Mouse (Mus musculus): ENCODE data around the gene Rab11fip5. TPM values are rescaled to one million over a fixed set of nuclear protein-coding genes. Genes with fewer than 3 reads are reported as not detected.

Gene Rab11fip5
- total and polyA plus RNA-seq, 2 experiments from 2014 or later = 26.7 to 66.5 TPM

- no peak for TF ChIP-seq CTCF (IDR thresholded peaks at IDR 0.05; ENCODE audit: low read depth)
- Histone ChIP-seq H3K4me1 (ENCODE audit: insufficient read depth, low read length) (no peaks in the 10 kb centered on the region), H3K4me2 (ENCODE audit: low read depth, low read length) (no peak overlapping the region), H3K27ac (no peak overlapping the region), H3K9ac (replicated peaks; ENCODE audit: low read length) (no peak overlapping the region), H3K36me3 (ENCODE audit: insufficient read depth, low read length) (no peaks in the 10 kb centered on the region), H3K27me3 (ENCODE audit: insufficient read depth, low read length) (no peaks in the 10 kb centered on the region), H3K4me3 (ENCODE audit: low read length) (no peak overlapping the region), H3K9me3 (ENCODE audit: low read length) (no peaks in the 10 kb centered on the region)
- DNase-seq (ENCODE audit: low spot score) (no peak), ATAC-seq (no peak)
- WGBS = 89% methylated on average over 5 of the region's 5 CpGs
Measured at GRCm38 (mm10) chr6:85363231-85363905, 11.1 kb downstream of the Rab11fip5 start.

GRCm38 (mm10) chr6:85362610-85363009, 11.8 kb downstream of the Rab11fip5 start:
- no peak for TF ChIP-seq CTCF (IDR thresholded peaks at IDR 0.05; ENCODE audit: low read depth)
- H3K4me3 ChIP-seq (ENCODE audit: low read length) = no peak overlapping the region
- ATAC-seq = no peak
- no peak overlapping the region for H3K9ac ChIP-seq (replicated peaks; ENCODE audit: low read length)
- H3K4me1 ChIP-seq (ENCODE audit: insufficient read depth, low read length) = no peaks in the 10 kb centered on the region
- DNase-seq (ENCODE audit: low spot score) = no peak
- H3K4me2 ChIP-seq (ENCODE audit: low read depth, low read length) = no peak overlapping the region
- WGBS = 72% methylated on average over 5 of the region's 5 CpGs
- H3K9me3 ChIP-seq (ENCODE audit: low read length) = no peaks in the 10 kb centered on the region
- no peaks in the 10 kb centered on the region for H3K36me3 ChIP-seq (ENCODE audit: insufficient read depth, low read length)
- no peak overlapping the region for H3K27ac ChIP-seq
- H3K27me3 ChIP-seq (ENCODE audit: insufficient read depth, low read length) = no peaks in the 10 kb centered on the region

GRCm38 (mm10) chr6:85360311-85360710, 14.1 kb downstream of the Rab11fip5 start:
- no peaks in the 10 kb centered on the region for H3K9me3 ChIP-seq (ENCODE audit: low read length)
- DNase-seq (ENCODE audit: low spot score) (no peak), ATAC-seq (no peak)
- no peak overlapping the region for H3K4me2 ChIP-seq (ENCODE audit: low read depth, low read length)
- TF ChIP-seq CTCF (IDR thresholded peaks at IDR 0.05; ENCODE audit: low read depth) = no peak
- H3K9ac ChIP-seq (replicated peaks; ENCODE audit: low read length) = no peak overlapping the region
- 0 out of 2 replicates have a peak, but pooled peaks cover 3% of the 10 kb centered on the region for H3K4me1 ChIP-seq (ENCODE audit: insufficient read depth, low read length)
- 92% methylated on average over 5 of the region's 5 CpGs for WGBS
- no peaks in the 10 kb centered on the region for H3K36me3 ChIP-seq (ENCODE audit: insufficient read depth, low read length)
- no peaks in the 10 kb centered on the region for H3K27me3 ChIP-seq (ENCODE audit: insufficient read depth, low read length)
- no peak overlapping the region for H3K4me3 ChIP-seq (ENCODE audit: low read length)
- H3K27ac ChIP-seq = no peak overlapping the region

GRCm38 (mm10) chr6:85358877-85359276, 15.6 kb downstream of the Rab11fip5 start:
- no peak for TF ChIP-seq CTCF (IDR thresholded peaks at IDR 0.05; ENCODE audit: low read depth)
- no peak overlapping the region for H3K9ac ChIP-seq (replicated peaks; ENCODE audit: low read length)
- H3K9me3 ChIP-seq (ENCODE audit: low read length) = no peaks in the 10 kb centered on the region
- no peaks in the 10 kb centered on the region for H3K36me3 ChIP-seq (ENCODE audit: insufficient read depth, low read length)
- H3K4me3 ChIP-seq (ENCODE audit: low read length) = no peak overlapping the region
- WGBS = 85% methylated on average over 1 of the region's 1 CpGs
- H3K27me3 ChIP-seq (ENCODE audit: insufficient read depth, low read length) = no peaks in the 10 kb centered on the region
- H3K4me2 ChIP-seq (ENCODE audit: low read depth, low read length) = no peak overlapping the region
- H3K27ac ChIP-seq = no peak overlapping the region
- no peak for ATAC-seq
- DNase-seq (ENCODE audit: low spot score) = no peak
- H3K4me1 ChIP-seq (ENCODE audit: insufficient read depth, low read length) = 0 out of 2 replicates have a peak, but pooled peaks cover 3% of the 10 kb centered on the region

GRCm38 (mm10) chr6:85356682-85357465, 17.6 kb downstream of the Rab11fip5 start:
- H3K4me1 ChIP-seq (ENCODE audit: insufficient read depth, low read length) = 0 out of 2 replicates have a peak, but pooled peaks cover 3% of the 10 kb centered on the region
- H3K36me3 ChIP-seq (ENCODE audit: insufficient read depth, low read length) = no peaks in the 10 kb centered on the region
- no peak overlapping the region for H3K27ac ChIP-seq
- no peak for ATAC-seq
- H3K4me2 ChIP-seq (ENCODE audit: low read depth, low read length) = no peak overlapping the region
- DNase-seq (ENCODE audit: low spot score) = no peak
- no peaks in the 10 kb centered on the region for H3K27me3 ChIP-seq (ENCODE audit: insufficient read depth, low read length)
- H3K9me3 ChIP-seq (ENCODE audit: low read length) = no peaks in the 10 kb centered on the region
- no peak for TF ChIP-seq CTCF (IDR thresholded peaks at IDR 0.05; ENCODE audit: low read depth)
- WGBS = 62% methylated on average over 4 of the region's 4 CpGs
- H3K4me3 ChIP-seq (ENCODE audit: low read length) = no peak overlapping the region
- H3K9ac ChIP-seq (replicated peaks; ENCODE audit: low read length) = no peak overlapping the region

GRCm38 (mm10) chr6:85355753-85356152, 18.7 kb downstream of the Rab11fip5 start:
- H3K36me3 ChIP-seq (ENCODE audit: insufficient read depth, low read length) = no peaks in the 10 kb centered on the region; the same call in 1 of the 2 replicates
- no peak for TF ChIP-seq CTCF (IDR thresholded peaks at IDR 0.05; ENCODE audit: low read depth)
- H3K4me3 ChIP-seq (ENCODE audit: low read length) = no peak overlapping the region
- no peaks in the 10 kb centered on the region for H3K27me3 ChIP-seq (ENCODE audit: insufficient read depth, low read length)
- no peak overlapping the region for H3K9ac ChIP-seq (replicated peaks; ENCODE audit: low read length)
- DNase-seq (ENCODE audit: low spot score) = no peak
- 0 out of 2 replicates have a peak, but pooled peaks cover 3% of the 10 kb centered on the region for H3K4me1 ChIP-seq (ENCODE audit: insufficient read depth, low read length)
- no peak overlapping the region for H3K4me2 ChIP-seq (ENCODE audit: low read depth, low read length)
- H3K9me3 ChIP-seq (ENCODE audit: low read length) = no peaks in the 10 kb centered on the region
- no peak overlapping the region for H3K27ac ChIP-seq
- 95% methylated on average over 2 of the region's 2 CpGs for WGBS
- no peak for ATAC-seq

Measured in hindbrain, postnatal 0 days (tissue).